Mouse (Mus musculus) induced T-regulatory cell, adult 2 months (primary cell): ENCODE results near the gene Nr2c2ap.

ENCODE experiments used
- DNase-seq: peaks from one replicate; pipeline ENCODE4 v3.0.0-alpha.2; 2012; ENCODE audit warnings: low read depth

The Nr2c2ap gene

DNA sequence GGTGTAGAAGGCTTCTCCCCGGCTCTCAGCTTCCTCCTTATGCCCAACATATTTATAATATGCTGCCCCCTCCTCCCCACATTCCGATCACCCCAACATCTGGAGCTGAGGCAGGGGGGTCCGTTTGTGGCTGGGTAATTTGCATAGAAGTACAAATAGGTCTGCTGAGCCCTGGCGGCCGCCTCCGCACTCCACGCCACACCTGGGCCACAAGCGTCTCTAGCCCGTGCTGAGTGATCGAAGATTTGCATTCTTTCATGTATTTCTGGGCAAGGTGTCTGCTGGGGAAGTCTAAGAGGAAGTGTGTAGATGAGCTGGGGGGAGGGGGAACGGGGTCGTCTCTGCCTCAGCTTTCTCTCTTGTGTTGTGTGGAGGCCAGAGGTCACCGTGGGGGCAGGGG, 28.9 kb downstream of the Nr2c2ap start:
- DNase-seq = peak; percentile 51

DNA sequence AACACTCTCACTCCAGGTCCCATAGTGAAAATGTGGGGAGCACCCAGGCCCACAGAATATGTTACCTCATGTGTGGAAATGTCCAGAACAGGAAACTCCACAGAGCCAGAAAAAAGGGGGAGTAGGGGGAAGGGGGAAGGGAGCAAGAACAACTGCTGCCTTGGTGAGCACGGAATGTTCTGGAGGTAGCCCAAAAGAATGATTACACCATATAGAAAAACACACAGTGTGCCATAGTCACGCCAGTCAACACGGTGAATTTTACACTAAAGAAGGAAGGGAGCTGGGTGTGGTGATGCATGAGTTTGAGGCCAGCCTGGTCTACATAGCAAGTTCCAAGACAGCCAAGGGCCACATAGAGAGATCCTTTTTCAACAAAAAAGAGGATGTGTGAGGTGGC, 32.2 kb downstream of the Nr2c2ap start:
- DNase-seq = no peak

DNA sequence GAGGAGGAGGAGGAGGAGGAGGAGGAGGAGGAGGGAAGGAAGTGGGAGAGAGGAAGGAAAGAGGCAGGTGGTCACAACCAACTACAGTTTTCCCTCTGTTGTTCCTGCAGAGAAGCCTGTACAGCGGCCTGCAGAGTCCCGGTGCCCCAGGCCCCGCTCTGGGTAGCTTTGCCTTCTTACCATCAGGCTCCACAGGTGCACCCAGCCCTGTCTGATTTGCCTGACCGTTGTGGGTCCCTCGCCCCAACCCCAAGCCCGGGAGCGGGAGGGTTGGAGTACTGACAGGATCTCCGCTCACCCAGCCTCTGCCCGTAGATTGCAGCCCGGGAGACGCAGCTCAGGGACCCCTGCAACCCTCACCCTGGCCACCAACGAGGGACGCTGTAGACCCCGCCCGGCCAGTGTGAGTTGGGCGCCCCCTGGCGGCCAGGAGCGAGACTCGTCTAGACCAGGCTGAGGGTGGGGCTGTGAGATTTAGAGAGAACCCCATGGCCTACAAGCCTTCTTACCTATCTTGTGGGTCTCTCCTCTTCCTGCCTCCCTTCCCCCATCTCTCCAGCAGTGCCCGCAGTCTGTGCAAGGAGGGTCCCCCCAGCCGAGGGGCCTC, 35.5 kb downstream of the Nr2c2ap start:
- peak; percentile 88 for DNase-seq

DNA sequence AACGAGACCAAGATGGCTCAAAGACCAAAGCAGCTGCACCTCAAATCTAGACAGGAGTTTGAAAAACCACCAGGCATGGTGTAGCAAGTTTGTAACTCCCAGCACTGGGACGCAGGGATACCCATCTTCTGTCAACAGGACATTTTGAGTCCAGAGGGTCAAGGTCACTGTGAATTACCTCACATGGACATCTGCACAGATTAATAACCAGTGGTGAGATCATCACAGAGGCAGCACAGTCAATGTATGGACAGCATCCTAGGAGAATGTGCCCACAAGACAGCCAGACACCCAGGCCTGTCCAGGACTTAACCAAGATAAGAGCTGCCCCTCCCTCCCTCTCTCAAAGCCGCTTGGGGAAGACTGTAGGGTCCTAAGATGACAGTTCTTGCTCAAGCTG, 39.0 kb downstream of the Nr2c2ap start:
- no peak for DNase-seq

DNA sequence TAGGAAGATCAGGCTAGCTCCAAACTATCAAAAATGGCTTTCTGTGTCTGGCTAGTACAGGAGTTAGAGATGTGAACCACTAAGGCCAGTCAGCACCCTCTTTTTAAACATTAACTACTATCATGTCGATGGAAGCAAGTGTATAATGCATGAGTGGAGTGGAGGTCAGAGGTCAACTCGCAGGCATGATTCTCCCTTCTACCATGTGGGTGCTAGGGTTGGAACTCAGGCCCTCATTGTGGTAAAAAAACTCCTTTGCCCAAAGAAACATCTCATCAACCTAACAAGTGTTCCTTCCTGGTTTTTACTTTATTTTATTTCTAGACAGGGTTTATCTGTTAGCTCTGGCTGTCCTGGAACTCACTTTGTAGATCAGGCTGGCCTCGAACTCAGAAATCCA, 39.6 kb downstream of the Nr2c2ap start:
- DNase-seq = no peak

DNA sequence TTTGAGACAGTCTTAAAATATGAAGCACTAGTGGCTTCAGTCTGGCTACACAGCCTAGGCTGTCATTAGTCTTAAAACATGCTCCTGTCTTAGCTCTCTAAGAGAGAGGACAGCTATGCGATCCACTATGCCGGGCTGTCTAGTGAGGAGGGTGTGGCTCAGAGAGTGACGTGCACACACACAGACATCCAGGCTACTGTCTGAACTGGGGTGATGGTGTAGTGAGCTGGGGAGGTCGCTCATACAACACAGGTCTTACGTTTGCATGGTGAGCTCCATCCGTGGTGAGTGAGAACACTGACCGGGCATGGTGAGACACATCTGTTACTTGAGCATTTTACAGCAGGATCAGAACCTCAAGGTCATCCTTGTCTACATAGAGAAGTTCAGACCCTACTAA, 40.1 kb downstream of the Nr2c2ap start:
- no peak for DNase-seq

DNA sequence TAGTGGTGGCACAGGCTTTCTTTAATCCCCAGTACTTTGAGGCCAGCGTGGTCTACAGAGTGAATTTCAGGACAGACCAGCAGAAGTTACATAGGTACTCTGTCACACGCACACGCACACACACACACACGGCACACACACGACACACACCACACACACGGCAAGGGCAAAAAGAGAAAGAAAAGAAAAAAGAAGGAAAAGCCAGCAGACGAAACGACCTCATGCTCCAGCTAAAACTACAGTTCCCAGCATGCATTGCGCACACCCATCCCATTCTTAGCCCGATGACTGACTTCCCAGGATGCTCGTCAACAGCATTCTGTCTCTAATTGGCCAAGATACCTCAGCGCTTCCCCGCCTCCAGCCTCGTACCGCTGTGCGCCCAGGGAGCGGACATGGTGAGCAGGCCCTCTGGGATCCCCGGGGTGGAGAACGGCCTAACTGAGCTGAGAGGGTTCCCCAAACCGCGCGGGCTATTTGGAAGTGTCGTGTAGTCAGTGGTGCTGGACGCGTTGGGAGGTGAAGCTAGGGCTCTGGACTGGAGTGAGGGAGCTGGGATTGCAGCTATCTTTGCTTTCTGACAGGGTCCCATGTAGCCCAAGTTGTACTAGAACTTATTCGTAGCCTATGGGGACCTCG, 41.0 kb downstream of the Nr2c2ap start, which contains the start of gene Tmem161a:
TSS of gene Tmem161a (plus strand) at position 314 of the 639 bp plus-strand sequence.
- peak; percentile 96 for DNase-seq

DNA sequence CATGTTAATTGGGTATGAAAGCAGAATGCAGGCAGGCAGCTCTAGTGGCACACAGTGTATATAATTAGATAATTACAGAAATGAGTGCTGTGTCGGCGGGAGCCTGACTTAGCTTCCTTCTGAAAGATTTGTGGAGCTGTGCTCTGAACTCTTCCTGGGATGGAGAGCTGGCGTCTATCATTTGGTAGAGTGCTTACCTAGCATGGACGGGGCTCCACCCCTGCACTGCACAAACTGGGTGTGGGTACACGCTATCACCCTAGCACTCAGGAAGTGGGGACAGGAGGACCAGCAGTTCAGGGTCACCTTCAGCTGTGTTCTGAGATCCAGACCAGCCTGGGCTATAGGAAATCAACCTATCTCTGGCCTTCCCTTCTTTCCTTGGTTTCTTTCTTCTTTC, 42.2 kb downstream of the Nr2c2ap start:
- no peak for DNase-seq

DNA sequence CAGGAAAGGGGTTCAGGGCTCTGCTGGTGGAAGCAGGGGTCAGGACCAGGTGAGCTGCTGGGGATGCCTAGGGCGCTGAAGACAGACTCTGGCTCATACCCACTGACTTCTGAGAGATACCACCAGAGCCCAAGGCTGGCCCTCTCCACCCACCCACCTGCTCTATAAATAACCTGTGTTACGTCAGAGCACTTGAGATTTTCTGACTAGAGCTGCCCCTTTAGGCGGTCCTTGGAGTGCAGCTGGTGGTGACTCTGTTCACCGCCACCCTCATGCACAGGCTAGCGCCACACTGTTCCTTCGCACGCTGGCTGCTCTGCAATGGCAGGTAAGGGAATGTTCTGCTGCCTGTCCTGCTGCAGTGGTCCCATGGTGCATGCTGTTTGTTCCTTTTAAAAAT, 42.9 kb downstream of the Nr2c2ap start:
- no peak for DNase-seq

DNA sequence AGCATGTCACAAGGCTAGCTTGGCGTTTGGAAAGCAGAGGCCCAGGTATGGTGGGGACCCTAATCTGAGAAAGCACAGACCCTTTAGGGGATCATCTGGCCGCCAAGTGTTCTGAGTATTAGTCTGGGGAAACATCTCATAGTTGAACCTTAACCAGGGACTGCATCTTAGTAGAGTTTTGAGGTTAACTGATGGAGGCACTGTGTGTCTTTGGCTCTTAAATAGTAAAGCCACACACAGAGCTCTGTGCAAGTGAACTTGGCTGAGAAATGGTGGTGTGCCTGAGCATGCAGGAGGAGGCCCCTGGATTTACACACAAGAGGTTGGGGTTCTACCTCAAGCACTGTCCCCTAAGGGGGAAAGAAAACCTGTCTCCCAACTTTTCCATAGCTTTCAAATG, 47.1 kb downstream of the Nr2c2ap start:
- no peak for DNase-seq

DNA sequence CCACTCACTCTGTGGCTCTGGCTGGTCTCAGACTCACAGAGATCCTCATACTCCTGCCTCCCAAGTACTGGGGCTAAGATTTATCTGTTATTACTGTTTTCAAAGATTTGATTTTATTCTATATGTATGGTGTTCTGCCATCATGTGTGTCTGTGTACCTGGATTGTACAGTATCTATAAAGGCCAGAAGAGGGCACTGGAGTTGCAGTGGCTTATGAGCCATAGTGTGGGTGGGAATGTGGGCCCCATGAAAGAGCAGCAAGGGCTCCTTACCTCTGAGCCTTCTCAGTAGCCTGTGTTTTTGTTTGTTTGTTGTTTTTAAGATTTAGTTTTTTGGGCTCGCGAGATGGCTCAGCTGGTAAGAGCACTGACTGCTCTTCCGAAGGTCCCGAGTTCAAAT, 47.9 kb downstream of the Nr2c2ap start:
- DNase-seq = peak; percentile 33

DNA sequence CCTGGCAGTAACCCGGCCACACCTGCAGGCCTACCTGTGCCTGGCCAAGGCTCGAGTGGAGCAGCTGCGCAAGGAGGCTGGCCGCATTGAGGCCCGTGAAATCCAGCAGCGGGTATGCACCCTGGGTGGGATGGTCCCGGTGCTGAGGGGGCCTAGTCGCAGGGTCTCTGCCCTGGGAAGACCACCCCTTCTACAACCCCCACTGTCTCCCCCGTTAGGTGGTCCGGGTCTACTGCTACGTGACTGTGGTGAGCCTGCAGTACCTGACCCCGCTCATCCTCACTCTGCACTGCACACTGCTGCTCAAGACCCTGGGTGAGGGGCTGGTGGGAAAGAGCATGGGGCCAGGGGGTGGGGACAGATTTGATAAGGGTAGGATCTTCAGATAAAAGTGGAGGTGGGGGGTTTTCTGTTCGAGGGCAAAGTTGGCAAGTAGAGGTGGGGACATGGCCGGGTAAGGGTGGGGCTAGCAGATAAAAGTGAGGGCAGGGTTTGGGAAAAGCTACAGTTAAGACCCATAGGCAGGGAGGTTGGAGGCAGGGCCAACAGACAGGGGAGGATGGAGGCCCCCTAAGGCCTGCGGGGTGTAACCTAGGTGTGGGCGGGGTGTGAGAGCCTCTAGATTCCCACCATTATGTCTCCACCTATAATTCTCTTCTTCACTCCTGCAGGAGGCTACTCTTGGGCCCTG, 50.2 kb downstream of the Nr2c2ap start:
- no peak for DNase-seq

DNA sequence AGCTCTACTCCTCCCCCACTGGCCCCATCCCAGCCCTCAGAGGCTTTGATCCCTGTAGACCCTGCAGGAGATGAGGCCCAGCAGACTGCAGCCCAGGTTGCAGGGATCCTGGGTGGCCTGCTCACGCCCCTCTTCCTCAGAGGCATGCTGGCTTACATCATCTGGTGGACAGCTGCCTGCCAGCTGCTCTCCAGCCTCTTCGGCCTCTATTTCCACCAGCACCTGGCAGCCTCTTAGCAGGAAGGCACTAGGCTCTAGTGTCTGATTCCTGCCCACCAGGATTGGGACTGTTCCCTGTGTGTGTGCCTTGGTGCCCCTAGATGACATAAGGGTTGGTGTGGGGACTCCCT, 50.7 kb downstream of the Nr2c2ap start:
- DNase-seq = no peak

DNA sequence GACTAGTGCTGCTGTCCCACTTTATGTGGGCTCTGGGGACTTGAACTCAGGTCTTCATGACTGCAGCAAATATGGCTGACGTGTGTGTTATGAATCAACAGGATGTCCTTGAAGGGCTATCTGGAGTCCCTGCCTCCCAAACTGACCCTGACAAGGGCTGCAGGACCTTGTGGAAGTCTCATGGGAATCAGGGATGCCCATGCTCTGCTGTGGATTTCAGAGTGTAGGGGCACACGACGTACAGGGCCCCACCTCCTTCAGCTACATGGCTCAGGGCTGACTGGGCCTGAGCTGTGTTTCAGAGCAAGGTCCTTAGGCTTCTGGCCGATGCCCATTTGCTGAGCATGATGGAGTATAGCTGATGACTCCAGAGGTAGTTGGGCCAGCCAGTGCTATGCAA, 52.1 kb downstream of the Nr2c2ap start:
- DNase-seq = no peak
